Mouse (Mus musculus) layer of hippocampus, adult 8-10 months (tissue): ENCODE results near the gene Lamp2. TPM values are rescaled to one million over a fixed set of nuclear protein-coding genes. Genes with fewer than 3 reads are reported as not detected.
"Not testable (repeated sequence)": the region's sequence is repeated elsewhere in the genome, so short reads cannot be mapped to it uniquely, and the experiment has no call there.

Experiments used
- DNase-seq, 2 experiments: peaks; one replicate each; pipeline ENCODE4 v3.0.0; 2022; ENCODE audit warnings: low spot score in 2 of 2
- total RNA-seq, 4 experiments: library from RNA; stranded (reverse); gene quantifications; 2 replicates each; pipeline ENCODE4 v1.2.4; 2022

Gene Lamp2
- total RNA-seq, 4 experiments from 2014 or later, result 84.7 to 126 (median 103) TPM

GRCm38 (mm10) chrX:38428818-38429440, 27.3 kb downstream of the Lamp2 start:
- peak; percentile 29 to 38 for DNase-seq

GRCm38 (mm10) chrX:38426043-38426442, 30.2 kb downstream of the Lamp2 start:
- DNase-seq, result no peak

- DNase-seq, result no peak
Observed at GRCm38 (mm10) chrX:38423096-38423495, 33.2 kb downstream of the Lamp2 start.

GRCm38 (mm10) chrX:38422396-38422795, 33.9 kb downstream of the Lamp2 start:
- no peak for DNase-seq

GRCm38 (mm10) chrX:38403879-38404278, 52.4 kb downstream of the Lamp2 start:
- DNase-seq, result peak; percentile 6 to 8

GRCm38 (mm10) chrX:38402981-38403380, 53.3 kb downstream of the Lamp2 start:
- DNase-seq, result no peak

GRCm38 (mm10) chrX:38402004-38402403, 54.2 kb downstream of the Lamp2 start:
- no peak for DNase-seq

GRCm38 (mm10) chrX:38400616-38401015, 55.6 kb downstream of the Lamp2 start:
- no peak for DNase-seq

GRCm38 (mm10) chrX:38399671-38400070, 56.6 kb downstream of the Lamp2 start:
- DNase-seq, result no peak

- not testable (repeated sequence) for DNase-seq
Observed at GRCm38 (mm10) chrX:38373169-38373568, 83.1 kb downstream of the Lamp2 start.

GRCm38 (mm10) chrX:38364621-38365020, 91.6 kb downstream of the Lamp2 start:
- not testable (repeated sequence) for DNase-seq

GRCm38 (mm10) chrX:38362016-38362415, 94.2 kb downstream of the Lamp2 start:
- DNase-seq, result no peak

Other genes with a start within 250 kb of the Lamp2 start
- gene Tmem255a, start 204.0 kb downstream of the Lamp2 start, total RNA-seq, result 10 to 100 TPM; 35.5 to 54.0 (median 41.9) TPM
- not detected for gene Atp1b4, start 140.3 kb downstream of the Lamp2 start, total RNA-seq
- gene Cul4b, start 119.7 kb upstream of the Lamp2 start, total RNA-seq, result 10 to 100 TPM; 31.2 to 36.7 (median 34.2) TPM
- gene Mcts1, start 144.1 kb upstream of the Lamp2 start, total RNA-seq, result 10 to 100 TPM; 78.7 to 94.2 (median 87.2) TPM
- gene C1galt1c1, start 178.6 kb upstream of the Lamp2 start, total RNA-seq, result 10 to 100 TPM; 21.4 to 32.3 (median 26.1) TPM